Mouse (Mus musculus): ENCODE measurements around the gene Tmub1. TPM values are rescaled to one million over a fixed set of nuclear protein-coding genes. Genes with fewer than 3 reads are reported as not detected.

The Tmub1 gene
- polyA plus RNA-seq, 1 experiment, result 135 TPM

- H3K36me3 ChIP-seq (ENCODE audit: control insufficient read depth, insufficient read depth, low read length), result peaks cover 34% of the 10 kb centered on the region
- 20% methylated on average over 15 of the region's 15 CpGs for WGBS
- H3K4me3 ChIP-seq (ENCODE audit: low read depth, low read length), result peak overlapping the region; percentile 63
- H3K27me3 ChIP-seq (ENCODE audit: control insufficient read depth, insufficient read depth, low read length), result no peaks in the 10 kb centered on the region
- TF ChIP-seq POLR2A (IDR thresholded peaks at IDR 0.05; ENCODE audit: low read depth, low read length) (no peak), CTCF (IDR thresholded peaks at IDR 0.05; ENCODE audit: extremely low read depth, insufficient read length, insufficient replicate concordance, low read depth, low read length) (no peak)
- H3K27ac ChIP-seq (ENCODE audit: insufficient read depth, low read depth, low read length), result peak overlapping the region; percentile 68
- peaks cover 28% of the 10 kb centered on the region for H3K4me1 ChIP-seq (ENCODE audit: control insufficient read depth, insufficient read depth, insufficient read length, low read length)
Measured at GRCm38 (mm10) chr5:24427981-24428402, 19.7 kb downstream of the Tmub1 start.

GRCm38 (mm10) chr5:24427285-24427633, 20.4 kb downstream of the Tmub1 start:
- peak overlapping the region; percentile 73 for H3K4me3 ChIP-seq (ENCODE audit: low read depth, low read length)
- H3K27ac ChIP-seq (ENCODE audit: insufficient read depth, low read depth, low read length), result peak overlapping the region; percentile 75
- H3K27me3 ChIP-seq (ENCODE audit: control insufficient read depth, insufficient read depth, low read length), result no peaks in the 10 kb centered on the region
- H3K36me3 ChIP-seq (ENCODE audit: control insufficient read depth, insufficient read depth, low read length), result peaks cover 27% of the 10 kb centered on the region
- no peak for TF ChIP-seq POLR2A (IDR thresholded peaks at IDR 0.05; ENCODE audit: low read depth, low read length)
- no peak for TF ChIP-seq CTCF (IDR thresholded peaks at IDR 0.05; ENCODE audit: extremely low read depth, insufficient read length, insufficient replicate concordance, low read depth, low read length)
- peaks cover 31% of the 10 kb centered on the region for H3K4me1 ChIP-seq (ENCODE audit: control insufficient read depth, insufficient read depth, insufficient read length, low read length)
- WGBS, result 29% methylated on average over 12 of the region's 12 CpGs

GRCm38 (mm10) chr5:24426556-24427284, 20.9 kb downstream of the Tmub1 start:
- TF ChIP-seq POLR2A (IDR thresholded peaks at IDR 0.05; ENCODE audit: low read depth, low read length) (no peak), CTCF (IDR thresholded peaks at IDR 0.05; ENCODE audit: extremely low read depth, insufficient read length, insufficient replicate concordance, low read depth, low read length) (no peak)

GRCm38 (mm10) chr5:24426037-24426432, 21.6 kb downstream of the Tmub1 start:
- no peak overlapping the region for H3K27ac ChIP-seq (ENCODE audit: insufficient read depth, low read depth, low read length)
- peak overlapping the region; percentile 73 for H3K4me3 ChIP-seq (ENCODE audit: low read depth, low read length)
- WGBS, result 3% methylated on average over 10 of the region's 10 CpGs
- no peaks in the 10 kb centered on the region for H3K27me3 ChIP-seq (ENCODE audit: control insufficient read depth, insufficient read depth, low read length)
- peaks cover 31% of the 10 kb centered on the region for H3K4me1 ChIP-seq (ENCODE audit: control insufficient read depth, insufficient read depth, insufficient read length, low read length)
- peaks cover 15% of the 10 kb centered on the region for H3K36me3 ChIP-seq (ENCODE audit: control insufficient read depth, insufficient read depth, low read length)
- no peak for TF ChIP-seq POLR2A (IDR thresholded peaks at IDR 0.05; ENCODE audit: low read depth, low read length)
- no peak for TF ChIP-seq CTCF (IDR thresholded peaks at IDR 0.05; ENCODE audit: extremely low read depth, insufficient read length, insufficient replicate concordance, low read depth, low read length)

More at GRCm38 (mm10) chr5:24426556-24427284, 20.9 kb downstream of the Tmub1 start:
- Histone ChIP-seq H3K27ac (ENCODE audit: insufficient read depth, low read depth, low read length) (peak overlapping the region; percentile 75), H3K4me1 (ENCODE audit: control insufficient read depth, insufficient read depth, insufficient read length, low read length) (peaks cover 31% of the 10 kb centered on the region), H3K4me3 (ENCODE audit: low read depth, low read length) (peak overlapping the region; percentile 73), H3K36me3 (ENCODE audit: control insufficient read depth, insufficient read depth, low read length) (peaks cover 22% of the 10 kb centered on the region), H3K27me3 (ENCODE audit: control insufficient read depth, insufficient read depth, low read length) (no peaks in the 10 kb centered on the region)
- WGBS, result 13% methylated on average over 9 of the region's 9 CpGs

- H3K36me3 ChIP-seq (ENCODE audit: control insufficient read depth, insufficient read depth, low read length), result peaks cover 12% of the 10 kb centered on the region
- peaks cover 31% of the 10 kb centered on the region for H3K4me1 ChIP-seq (ENCODE audit: control insufficient read depth, insufficient read depth, insufficient read length, low read length)
- TF ChIP-seq POLR2A (IDR thresholded peaks at IDR 0.05; ENCODE audit: low read depth, low read length) (no peak), CTCF (IDR thresholded peaks at IDR 0.05; ENCODE audit: extremely low read depth, insufficient read length, insufficient replicate concordance, low read depth, low read length) (no peak)
- peak overlapping the region; percentile 73 for H3K4me3 ChIP-seq (ENCODE audit: low read depth, low read length)
- whole genome bisulfite sequencing, result under 1% methylated on average over 25 of the region's 30 CpGs
- no peak overlapping the region for H3K27ac ChIP-seq (ENCODE audit: insufficient read depth, low read depth, low read length)
- no peaks in the 10 kb centered on the region for H3K27me3 ChIP-seq (ENCODE audit: control insufficient read depth, insufficient read depth, low read length)
Measured at GRCm38 (mm10) chr5:24425421-24426036, 22.1 kb downstream of the Tmub1 start.

GRCm38 (mm10) chr5:24424861-24425411, 22.7 kb downstream of the Tmub1 start:
- Histone ChIP-seq H3K4me3 (ENCODE audit: low read depth, low read length) (peak overlapping the region; percentile 73), H3K27me3 (ENCODE audit: control insufficient read depth, insufficient read depth, low read length) (no peaks in the 10 kb centered on the region), H3K36me3 (ENCODE audit: control insufficient read depth, insufficient read depth, low read length) (peaks cover 7% of the 10 kb centered on the region), H3K4me1 (ENCODE audit: control insufficient read depth, insufficient read depth, insufficient read length, low read length) (peaks cover 31% of the 10 kb centered on the region), H3K27ac (ENCODE audit: insufficient read depth, low read depth, low read length) (peak overlapping the region; percentile 97)
- TF ChIP-seq CTCF (IDR thresholded peaks at IDR 0.05; ENCODE audit: extremely low read depth, insufficient read length, insufficient replicate concordance, low read depth, low read length) (no peak), POLR2A (IDR thresholded peaks at IDR 0.05; ENCODE audit: low read depth, low read length) (no peak; the same call in 1 of the 2 replicates)
- WGBS, result under 1% methylated on average over 59 of the region's 60 CpGs

Data from small intestine, adult 2 months (tissue).